In the genomic region with DNA sequence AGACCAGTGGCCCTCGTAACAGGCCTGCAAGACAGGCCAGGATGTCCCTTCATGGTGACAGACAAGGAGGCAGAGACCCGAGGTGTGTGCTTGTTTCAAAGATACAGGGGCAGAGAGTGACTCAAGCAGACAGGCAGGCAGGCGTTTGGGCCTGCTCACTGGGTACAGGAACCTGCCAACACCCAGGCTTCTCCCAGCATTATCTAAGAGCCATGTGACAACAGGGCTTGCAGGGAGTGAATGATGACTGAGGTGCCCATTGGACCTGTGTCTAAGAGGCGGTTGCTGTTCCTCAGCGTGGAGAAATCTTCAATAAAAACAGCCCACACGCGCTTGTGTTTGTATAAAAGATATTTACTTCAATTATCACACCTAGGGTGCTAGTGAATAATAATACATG, we compare ENCODE assay signal across 25 mouse cellular contexts. TPM values are rescaled to one million over a fixed set of nuclear protein-coding genes. Genes with fewer than 3 reads are reported as not detected.
A peak's percentile ranks its signal among the peaks of the same experiment; 100 is the strongest.
DNase-seq lines count a peak whose midpoint lies in the region; ATAC-seq and TF ChIP-seq lines count a peak whose summit lies in the region.
"Had no signal": no experiment of that assay in that cellular context is flagged by ENCODE, and none has a peak within 500 bp of the region (broad histone marks: within the 10 kb centered on the region; RNA-seq: fewer than 3 reads in every experiment).

No protein-coding gene starts in this region.

- TF ChIP-seq EP300 in MEL (IDR thresholded peaks at IDR 0.05; ENCODE audit: low read depth in 1 of 2, low read length in 2 of 2) = no peak
- no peak for TF ChIP-seq EP300 in stomach, postnatal 0 days (optimal IDR thresholded peaks at IDR 0.05)

- H3K79me2 ChIP-seq in MEL (ENCODE audit: control insufficient read depth, insufficient read depth, low read length, poor library complexity) = no peaks in the 10 kb centered on the region

- H3K4me1 ChIP-seq in intestine, embryonic 15.5 days (replicated peaks) = peaks cover 11% of the 10 kb centered on the region
- H3K4me1 ChIP-seq in intestine, embryonic 16.5 days (ENCODE audit: control insufficient read depth, insufficient read depth, low read length) = peaks cover 6% of the 10 kb centered on the region
- no peaks in the 10 kb centered on the region for H3K4me1 ChIP-seq in MEL (ENCODE audit: control insufficient read depth in 1 of 2, insufficient read depth in 2 of 2, low read length in 2 of 2)
- H3K4me1 ChIP-seq in intestine, postnatal 0 days (replicated peaks; ENCODE audit: control insufficient read depth, insufficient read depth, low read length) = peaks cover 4% of the 10 kb centered on the region; the same call in 1 of the 2 replicates
- no peaks in the 10 kb centered on the region for H3K4me1 ChIP-seq in stomach, postnatal 0 days (replicated peaks; ENCODE audit: control insufficient read depth, insufficient read depth)
- H3K4me1 ChIP-seq: forebrain, embryonic 12.5 days had no signal

- no peak for DNase-seq in MEL (ENCODE audit: low read depth, low spot score)
- DNase-seq in stomach, postnatal 0 days (ENCODE audit: low spot score) = no peak
- no peak for DNase-seq in lung, postnatal 14 days
- DNase-seq in adrenal gland, adult 8-10 months = no peak
- DNase-seq: adrenal gland, postnatal 10 days; adrenal gland, postnatal 25 days; cerebellum, adult 11 months; cerebellum, adult 18-20 months; cerebellum, adult 8-10 months; cerebellum, adult 9-11 months; cerebellum, postnatal 14 days; cerebellum, postnatal 36 days; embryo, embryonic 11 days had no signal

- no peak for TF ChIP-seq POLR2A in MEL (IDR thresholded peaks at IDR 0.05; ENCODE audit: control insufficient read depth in 1 of 2, insufficient read depth in 1 of 2, low read depth in 1 of 2, low read length in 2 of 2, poor library complexity in 1 of 2)

- H3K27ac ChIP-seq in intestine, embryonic 15.5 days = no peak overlapping the region
- no peak overlapping the region for H3K27ac ChIP-seq in intestine, embryonic 16.5 days (ENCODE audit: low read length)
- H3K27ac ChIP-seq in MEL (ENCODE audit: control insufficient read depth, low read depth, low read length) = no peak overlapping the region
- H3K27ac ChIP-seq in intestine, postnatal 0 days (ENCODE audit: low read depth, low read length) = no peak overlapping the region
- no peak overlapping the region for H3K27ac ChIP-seq in stomach, postnatal 0 days (replicated peaks)
- H3K27ac ChIP-seq: embryonic facial prominence, embryonic 13.5 days; embryonic facial prominence, embryonic 15.5 days; forebrain, embryonic 10.5 days; forebrain, embryonic 12.5 days had no signal

- TF ChIP-seq CTCF in MEL (IDR thresholded peaks at IDR 0.05 in 2 of 3, conservative IDR thresholded peaks at IDR 0.05 in 1 of 3; ENCODE audit: control insufficient read depth in 1 of 3, insufficient read depth in 1 of 3, low read depth in 2 of 3, low read length in 3 of 3, poor library complexity in 1 of 3, severe bottlenecking in 1 of 3) = no peak
- no peak for TF ChIP-seq CTCF in intestine, postnatal 0 days (IDR thresholded peaks at IDR 0.05; ENCODE audit: low read depth)
- TF ChIP-seq CTCF in stomach, postnatal 0 days (IDR thresholded peaks at IDR 0.05; ENCODE audit: low read depth) = no peak

- no peak for TF ChIP-seq RAD21 in MEL (IDR thresholded peaks at IDR 0.05; ENCODE audit: low read depth, low read length)

- no peaks in the 10 kb centered on the region for H3K27me3 ChIP-seq in intestine, embryonic 15.5 days (replicated peaks)
- H3K27me3 ChIP-seq in intestine, embryonic 16.5 days (replicated peaks; ENCODE audit: control insufficient read depth, insufficient read depth, low read length) = no peaks in the 10 kb centered on the region
- H3K27me3 ChIP-seq in MEL (ENCODE audit: control insufficient read depth in 1 of 2, insufficient read depth in 2 of 2, low read length in 2 of 2) = no peaks in the 10 kb centered on the region
- no peaks in the 10 kb centered on the region for H3K27me3 ChIP-seq in intestine, postnatal 0 days (replicated peaks; ENCODE audit: control insufficient read depth, insufficient read depth, low read length)
- no peaks in the 10 kb centered on the region for H3K27me3 ChIP-seq in stomach, postnatal 0 days (ENCODE audit: control insufficient read depth, insufficient read depth, low read length)
- H3K27me3 ChIP-seq: embryonic facial prominence, embryonic 13.5 days; embryonic facial prominence, embryonic 15.5 days; forebrain, embryonic 12.5 days; Patski had no signal

- H3K36me3 ChIP-seq in intestine, embryonic 15.5 days = no peaks in the 10 kb centered on the region
- H3K36me3 ChIP-seq in intestine, embryonic 16.5 days (ENCODE audit: control insufficient read depth, insufficient read depth, low read length) = no peaks in the 10 kb centered on the region
- no peaks in the 10 kb centered on the region; a peak in 1 of 4 replicates for H3K36me3 ChIP-seq in MEL (ENCODE audit: control insufficient read depth in 1 of 2, insufficient read depth in 2 of 2, low read length in 2 of 2)
- no peaks in the 10 kb centered on the region for H3K36me3 ChIP-seq in intestine, postnatal 0 days (ENCODE audit: control insufficient read depth, insufficient read depth)
- H3K36me3 ChIP-seq in stomach, postnatal 0 days (ENCODE audit: control insufficient read depth, insufficient read depth, low read length) = no peaks in the 10 kb centered on the region
- H3K36me3 ChIP-seq: embryonic facial prominence, embryonic 13.5 days; embryonic facial prominence, embryonic 15.5 days; forebrain, embryonic 12.5 days had no signal

- no peak overlapping the region for H3K4me3 ChIP-seq in intestine, embryonic 15.5 days (replicated peaks)
- H3K4me3 ChIP-seq in intestine, embryonic 16.5 days (ENCODE audit: low read length) = no peak overlapping the region
- no peak overlapping the region for H3K4me3 ChIP-seq in MEL (ENCODE audit: control insufficient read depth in 1 of 2, insufficient read depth in 1 of 2, low read depth in 2 of 2, low read length in 2 of 2)
- no peak overlapping the region for H3K4me3 ChIP-seq in intestine, postnatal 0 days (ENCODE audit: low read depth, low read length)
- H3K4me3 ChIP-seq in stomach, postnatal 0 days (ENCODE audit: low read depth, low read length) = no peak overlapping the region
- H3K4me3 ChIP-seq: embryonic facial prominence, embryonic 13.5 days; embryonic facial prominence, embryonic 15.5 days; erythroblast, embryonic 14.5 days; forebrain, embryonic 10.5 days; forebrain, embryonic 12.5 days had no signal

- no peak overlapping the region for H3K9ac ChIP-seq in intestine, embryonic 15.5 days
- H3K9ac ChIP-seq in intestine, embryonic 16.5 days (ENCODE audit: low read depth, low read length) = no peak overlapping the region
- H3K9ac ChIP-seq in MEL (ENCODE audit: control insufficient read depth, low read depth, low read length, poor library complexity, severe bottlenecking) = no peak overlapping the region
- peak overlapping the region; percentile 1; the same call in 1 of the 2 replicates for H3K9ac ChIP-seq in intestine, postnatal 0 days (ENCODE audit: low read depth, low read length)
- no peak overlapping the region for H3K9ac ChIP-seq in stomach, postnatal 0 days (ENCODE audit: low read length)
- H3K9ac ChIP-seq: embryonic facial prominence, embryonic 13.5 days; embryonic facial prominence, embryonic 15.5 days; forebrain, embryonic 12.5 days had no signal

- WGBS in intestine, embryonic 15.5 days = 77% methylated on average over 7 of the region's 7 CpGs
- WGBS in intestine, embryonic 16.5 days = 73% methylated on average over 7 of the region's 7 CpGs
- 60% methylated on average over 7 of the region's 7 CpGs for WGBS in intestine, postnatal 0 days
- WGBS in stomach, postnatal 0 days = 64% methylated on average over 7 of the region's 7 CpGs

- H3K4me2 ChIP-seq in intestine, embryonic 15.5 days (replicated peaks) = no peak overlapping the region
- no peak overlapping the region for H3K4me2 ChIP-seq in intestine, embryonic 16.5 days (ENCODE audit: low read depth, low read length)
- no peak overlapping the region for H3K4me2 ChIP-seq in intestine, postnatal 0 days (replicated peaks; ENCODE audit: low read depth)
- no peak overlapping the region for H3K4me2 ChIP-seq in stomach, postnatal 0 days (replicated peaks; ENCODE audit: low read depth)
- H3K4me2 ChIP-seq: embryonic facial prominence, embryonic 13.5 days; embryonic facial prominence, embryonic 15.5 days; forebrain, embryonic 12.5 days had no signal

- no peaks in the 10 kb centered on the region for H3K9me3 ChIP-seq in intestine, embryonic 15.5 days
- H3K9me3 ChIP-seq in intestine, embryonic 16.5 days (ENCODE audit: control insufficient read depth, low read length) = no peaks in the 10 kb centered on the region
- no peaks in the 10 kb centered on the region for H3K9me3 ChIP-seq in MEL (replicated peaks; ENCODE audit: insufficient read depth, low read length)
- no peaks in the 10 kb centered on the region for H3K9me3 ChIP-seq in intestine, postnatal 0 days (ENCODE audit: control insufficient read depth)
- H3K9me3 ChIP-seq in stomach, postnatal 0 days (ENCODE audit: control insufficient read depth, low read length) = no peaks in the 10 kb centered on the region
- H3K9me3 ChIP-seq: embryonic facial prominence, embryonic 13.5 days; embryonic facial prominence, embryonic 15.5 days; forebrain, embryonic 10.5 days; forebrain, embryonic 12.5 days had no signal

- 0 out of 2 replicates have a peak, but pooled peaks have one; percentile 31 for ATAC-seq in intestine, embryonic 15.5 days
- ATAC-seq in intestine, embryonic 16.5 days = no peak
- ATAC-seq in intestine, postnatal 0 days = peak; percentile 39; the same call in 1 of the 2 replicates
- peak; percentile 51; the same call in 1 of the 2 replicates for ATAC-seq in stomach, postnatal 0 days (ENCODE audit: low FRiP score, low TSS enrichment)
- ATAC-seq: activated CD4-positive, CD25-positive, alpha-beta regulatory T cell, adult 4 months; forebrain, embryonic 14.5 days; forebrain, embryonic 16.5 days; Patski had no signal

TF ChIP-seq in MEL, 35 proteins besides CTCF, POLR2A, EP300 and RAD21 (continues in another document):
- TF ChIP-seq ETS1 (IDR thresholded peaks at IDR 0.05; ENCODE audit: low read depth, low read length) = no peak
- TF ChIP-seq MAX (IDR thresholded peaks at IDR 0.05; ENCODE audit: low read length) = no peak
- TF ChIP-seq TCF12 (IDR thresholded peaks at IDR 0.05; ENCODE audit: low read depth, low read length) = no peak
- TF ChIP-seq POLR2AphosphoS2 (IDR thresholded peaks at IDR 0.05; ENCODE audit: low read length) = no peak
- TF ChIP-seq ZMIZ1 (IDR thresholded peaks at IDR 0.05; ENCODE audit: low read depth, low read length) = no peak

RNA-seq across cellular contexts. Expression of a gene that starts 19.7 kb away (rescaled TPM):
- 2.8 and 3.1 TPM in 2 replicates for polyA plus RNA-seq in intestine, embryonic 15.5 days (2015; fragmentation: Nextera tagmentation; extraction: Ambion mirVana)
- 2.2 TPM in 2 replicates for polyA plus RNA-seq in intestine, embryonic 16.5 days (2015; fragmentation: Nextera tagmentation; extraction: Ambion mirVana)
- total RNA-seq in MEL (2012; rRNA removed) = not detected in 2 replicates
- under 1 TPM in 1 of 2 experiments, not detected in 1; 0.07 TPM for polyA plus RNA-seq in MEL (2012; ENCODE audit: insufficient read depth in 1 of 2, insufficient read length in 2 of 2, low read depth in 1 of 2, low replicate concordance in 2 of 2, missing spikeins in 1 of 2)
- 1.0 and 1.1 TPM in 2 replicates for polyA plus RNA-seq in intestine, postnatal 0 days (2015; fragmentation: Nextera tagmentation; extraction: Ambion mirVana)
- 0.92 and 1.1 TPM in 2 replicates for polyA plus RNA-seq in stomach, postnatal 0 days (2015; fragmentation: Nextera tagmentation; extraction: Ambion mirVana)
- 10 to 100 TPM in 2 of 4 experiments, 1 to 10 TPM in 2; 7.2 to 14.9 (median 11.4) TPM for total RNA-seq in adrenal gland, adult 8-10 months (2022)
